Mouse (Mus musculus) lung, postnatal 14 days (tissue): ENCODE results near the gene Ash1l.

Source experiments
- DNase-seq: peaks from one replicate; pipeline ENCODE4 v3.0.0; 2021

Ash1l gene

GRCm38 (mm10) chr3:89092509-89093090, 142.2 kb downstream of the Ash1l start:
- DNase-seq = no peak

GRCm38 (mm10) chr3:89093175-89093574, 142.8 kb downstream of the Ash1l start, which contains the start of gene Rusc1:
Rusc1 (minus strand) TSS chr3:89093311.
- DNase-seq = peak; percentile 90

GRCm38 (mm10) chr3:89094021-89094420, 143.6 kb downstream of the Ash1l start:
- DNase-seq = no peak

GRCm38 (mm10) chr3:89100811-89101210, 150.4 kb downstream of the Ash1l start, which contains the start of gene Gm43738:
Gm43738 (minus strand) TSS chr3:89101099.
- no peak for DNase-seq

DNA sequence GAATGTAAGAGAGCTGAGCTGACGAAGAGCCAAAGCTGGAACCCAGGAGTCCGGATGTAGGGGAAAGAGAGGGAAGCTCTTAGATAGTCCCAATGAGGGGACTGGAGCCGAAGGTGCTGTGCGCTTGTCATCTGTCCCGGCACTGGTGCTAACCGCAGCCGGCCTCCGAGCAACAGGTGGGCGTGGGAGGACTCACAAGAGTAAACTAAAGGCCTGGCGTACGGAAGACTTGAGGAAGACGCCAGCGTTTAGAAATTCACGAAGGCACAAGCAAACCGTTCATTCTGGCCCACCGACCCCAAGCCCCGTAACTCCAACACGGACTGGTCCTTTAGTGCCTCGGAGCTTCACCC, 151.0 kb downstream of the Ash1l start:
- no peak for DNase-seq

DNA sequence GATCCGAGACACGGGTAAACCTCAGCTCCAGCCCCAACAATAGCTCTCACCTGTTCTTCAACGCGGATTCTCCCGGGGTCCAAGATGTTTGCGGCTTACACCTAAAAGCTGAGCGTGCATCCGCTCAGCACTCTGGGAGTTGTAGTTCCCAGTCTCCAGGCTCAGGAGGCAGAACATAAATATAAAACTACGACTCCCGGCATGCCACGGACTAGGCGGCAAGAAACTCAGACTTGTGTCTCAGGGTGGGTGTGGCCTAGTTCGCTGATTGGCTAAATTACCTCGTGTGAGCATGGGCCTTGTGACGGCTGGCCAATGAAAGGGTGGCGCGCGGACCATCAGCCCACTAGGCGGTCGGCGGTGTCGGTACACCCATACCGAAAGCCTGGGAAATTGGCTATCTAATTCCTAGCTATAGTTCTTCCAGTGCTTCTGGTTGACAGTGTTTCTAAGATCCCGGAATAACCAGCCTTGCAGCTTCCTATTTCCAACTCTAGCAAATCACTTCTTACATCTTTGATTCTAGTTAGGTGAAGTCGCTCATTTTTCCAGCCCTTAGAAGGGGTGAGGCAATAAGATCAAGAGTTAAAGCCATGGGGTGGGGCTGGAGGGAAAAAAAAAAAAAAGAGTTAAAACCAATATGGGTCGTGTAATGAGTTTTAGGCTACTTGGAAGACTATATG, 151.5 kb downstream of the Ash1l start, which contains the start of gene Fdps:
Gene Fdps (minus strand): TSS at position 148 of the 683 bp plus-strand sequence.
- peak; percentile 93 for DNase-seq

DNA sequence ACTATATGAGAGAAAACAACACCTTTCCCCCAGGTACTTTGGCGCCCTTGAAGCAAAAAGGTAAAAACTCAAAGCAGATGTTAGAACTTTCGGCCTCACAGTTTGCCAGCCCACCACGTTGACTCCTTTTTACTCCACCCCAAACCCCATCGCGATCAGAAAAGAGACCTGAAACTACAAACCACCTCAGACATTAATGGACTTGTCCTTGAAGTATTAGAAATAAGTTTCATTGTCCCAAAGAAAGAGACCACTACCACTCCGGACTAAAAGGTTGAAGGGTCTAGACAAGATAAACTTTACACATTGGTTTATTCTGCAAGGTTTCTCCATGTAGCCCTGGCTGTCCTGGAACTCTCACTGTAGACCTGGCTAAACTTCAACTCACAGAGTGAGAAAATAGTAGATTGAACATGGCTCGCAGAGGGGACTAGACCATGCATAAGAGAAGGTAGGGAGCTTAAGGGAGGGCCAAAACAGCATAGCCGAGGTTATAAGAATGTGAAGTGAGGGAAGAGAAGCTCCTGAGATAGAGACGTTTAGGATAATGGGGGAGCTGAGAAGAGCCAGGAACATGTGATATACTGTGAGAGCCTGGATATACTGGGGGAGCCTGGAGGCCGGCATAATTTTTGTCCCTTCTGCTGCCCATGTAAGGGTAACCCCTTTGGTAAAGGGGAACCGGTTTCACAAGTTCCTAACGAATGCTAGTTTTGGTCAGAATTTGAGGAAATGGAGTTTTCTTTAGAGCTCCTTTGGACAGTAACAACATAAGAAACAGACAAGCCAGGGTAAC, 152.3 kb downstream of the Ash1l start:
- no peak for DNase-seq

GRCm38 (mm10) chr3:89103291-89103595, 152.8 kb downstream of the Ash1l start:
- no peak for DNase-seq

DNA sequence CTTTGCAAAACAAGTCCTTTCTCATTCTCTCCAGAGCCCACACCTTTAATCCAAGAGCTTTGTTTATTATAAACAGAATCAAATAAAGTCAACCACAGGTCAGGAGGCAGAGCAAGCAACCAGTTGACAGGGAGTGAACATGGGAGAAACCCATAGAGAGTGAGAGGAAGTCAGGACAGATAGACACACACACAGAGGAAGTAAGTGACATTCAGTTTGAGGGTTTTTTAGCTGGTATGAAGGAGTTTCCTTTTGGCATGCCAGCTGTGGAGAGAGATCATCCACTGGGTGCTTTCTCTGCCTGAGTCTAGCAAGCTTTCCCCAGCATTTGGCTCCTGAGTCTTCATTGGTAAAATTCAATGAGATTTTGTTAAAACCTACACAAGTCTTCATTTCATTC, 156.5 kb downstream of the Ash1l start:
- DNase-seq = no peak

- DNase-seq = no peak
These were observed 157.1 kb downstream of the Ash1l start for GRCm38 (mm10) chr3:89107545-89107944.

- DNase-seq = no peak
These were observed 157.7 kb downstream of the Ash1l start for GRCm38 (mm10) chr3:89108146-89108545.

DNA sequence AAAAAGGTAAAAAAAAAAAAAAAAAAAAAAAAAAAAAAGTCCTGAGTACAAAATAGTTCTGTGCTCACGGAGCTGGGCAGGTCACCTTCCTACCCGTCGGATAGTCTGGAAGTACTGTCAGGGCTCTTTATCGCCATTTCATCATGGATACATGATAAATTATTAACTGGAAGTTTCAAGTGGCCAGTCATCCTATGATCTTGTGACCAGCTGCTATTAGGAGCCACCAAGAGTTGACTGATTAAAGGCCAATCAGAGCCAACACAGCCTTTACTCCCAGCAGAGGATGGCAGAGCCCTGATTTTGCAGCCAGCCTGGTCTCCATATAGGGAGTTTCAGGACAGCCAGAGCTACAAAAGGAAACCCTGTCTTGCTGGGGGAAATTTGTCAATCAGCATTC, 162.6 kb downstream of the Ash1l start:
- DNase-seq = no peak

DNA sequence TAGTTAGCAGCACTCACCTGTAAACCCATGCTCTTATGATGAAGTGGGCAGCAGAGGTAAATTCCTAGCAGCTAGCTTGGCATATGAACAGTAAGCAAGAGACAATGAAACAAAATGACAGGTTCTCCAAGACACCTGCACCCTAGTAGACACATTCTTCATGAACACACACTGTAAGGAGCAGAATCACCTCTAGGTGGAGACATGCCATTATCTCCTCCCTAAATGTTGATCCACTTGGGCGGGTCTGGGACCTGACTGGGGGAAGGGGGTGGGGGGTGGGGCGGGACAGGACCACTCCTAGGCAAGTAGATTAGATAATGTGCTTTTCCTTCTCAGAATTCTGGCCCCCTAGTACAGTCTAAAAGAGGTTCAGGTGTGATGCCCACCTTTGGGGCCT, 165.1 kb downstream of the Ash1l start:
- DNase-seq = peak; percentile 23

GRCm38 (mm10) chr3:89123313-89123712, 172.9 kb downstream of the Ash1l start:
- peak; percentile 28 for DNase-seq

- peak; percentile 33 for DNase-seq
These were observed 173.8 kb downstream of the Ash1l start for GRCm38 (mm10) chr3:89124241-89124640.

DNA sequence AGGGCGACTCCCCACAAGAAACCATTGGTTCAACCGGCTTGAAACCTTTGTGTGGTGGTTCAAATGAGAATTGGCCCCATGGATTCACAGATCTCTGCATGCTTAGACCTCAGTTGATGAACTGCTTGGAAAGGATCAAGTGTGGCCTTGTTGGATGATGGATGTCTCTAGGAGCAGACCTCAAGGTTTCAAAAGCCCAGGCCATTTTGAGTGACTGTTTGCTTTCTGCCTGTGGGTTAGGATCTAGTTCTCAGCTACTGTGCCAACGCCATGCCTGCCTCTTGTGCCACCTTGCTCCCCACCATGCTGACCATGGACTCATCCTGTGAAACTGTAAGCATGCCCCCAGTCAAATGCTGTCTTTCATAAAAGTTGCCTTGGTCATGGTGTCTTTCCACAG, 175.6 kb downstream of the Ash1l start:
- DNase-seq = no peak
